Mouse (Mus musculus) ovary, postnatal 10 days (tissue): ENCODE results near the gene Gm3488.
"Not testable (repeated sequence)": the region's sequence is repeated elsewhere in the genome, so short reads cannot be mapped to it uniquely, and the experiment has no call there.

Source experiments
- DNase-seq: peaks from one replicate; pipeline ENCODE4 v3.0.0; 2022; ENCODE audit warnings: low spot score

Gene Gm3488

GRCm38 (mm10) chr14:5501374-5501773, at the start of gene Gm3488:
Gm3488 (plus strand) TSS chr14:5501674.
- DNase-seq = not testable (repeated sequence)

GRCm38 (mm10) chr14:5455367-5455766, 46.1 kb upstream of the Gm3488 start, which contains the start of gene Gm3194:
Gm3194 (minus strand) TSS chr14:5455467.
- not testable (repeated sequence) for DNase-seq

- not testable (repeated sequence) for DNase-seq
These were observed 41.0 kb upstream of the Gm3488 start for GRCm38 (mm10) chr14:5460469-5460868.

- not testable (repeated sequence) for DNase-seq
These were observed 23.7 kb upstream of the Gm3488 start, which contains the start of gene Gm8246 for GRCm38 (mm10) chr14:5477730-5478129. Gm8246 (minus strand) TSS chr14:5477830.

- DNase-seq = not testable (repeated sequence)
These were observed 17.6 kb upstream of the Gm3488 start, which contains the start of gene Gm3187 for GRCm38 (mm10) chr14:5483907-5484306. Gm3187 (plus strand) TSS chr14:5484207.

GRCm38 (mm10) chr14:5538196-5538595, 36.7 kb downstream of the Gm3488 start, which contains the start of gene Gm3532:
Gm3532 (plus strand) TSS chr14:5538496.
- not testable (repeated sequence) for DNase-seq
